Mouse (Mus musculus) CH12.LX (cell line): Measurements from ENCODE around the gene Col15a1.

Experiments
- CTCF ChIP-seq, 2 experiments: IDR thresholded peaks in 1 of 2; conservative IDR thresholded peaks in 1 of 2; 2 replicates each; pipeline ENCODE4 v1.5.1; 2011 to 2012; ENCODE audit warnings: low read depth in 2 of 2, low read length in 2 of 2, improper control_type of control experiment in 1 of 2, inconsistent platforms in 1 of 2, mild to moderate bottlenecking in 1 of 2, moderate library complexity in 1 of 2
- EP300 ChIP-seq: IDR thresholded peaks from 2 replicates; pipeline ENCODE4 v1.6.1; 2011; ENCODE audit warnings: low read length, improper control_type of control experiment
- HCFC1 ChIP-seq: IDR thresholded peaks from 2 replicates; pipeline ENCODE4 v1.6.1; 2012; ENCODE audit warnings: low read depth, mild to moderate bottlenecking, inconsistent platforms, low read length, improper control_type of control experiment
- KAT2A ChIP-seq: IDR thresholded peaks from 2 replicates; pipeline ENCODE4 v1.6.1; 2012; ENCODE audit warnings: low read length, improper control_type of control experiment, inconsistent platforms; ENCODE audit not compliant: insufficient replicate concordance
- MAX ChIP-seq: IDR thresholded peaks from 2 replicates; pipeline ENCODE4 v1.6.1; 2011; ENCODE audit warnings: low read length, improper control_type of control experiment
- POLR2A ChIP-seq: IDR thresholded peaks from 2 replicates; pipeline ENCODE4 v1.6.1; 2011; ENCODE audit warnings: low read depth, mild to moderate bottlenecking, improper control_type of control experiment, low read length
- SIN3A ChIP-seq: IDR thresholded peaks from 2 replicates; pipeline ENCODE4 v1.6.1; 2012; ENCODE audit warnings: low read length, improper control_type of control experiment, inconsistent platforms
- UBTF ChIP-seq: IDR thresholded peaks from 2 replicates; pipeline ENCODE4 v1.6.1; 2012; ENCODE audit warnings: low read depth, mild to moderate bottlenecking, inconsistent platforms, low read length, improper control_type of control experiment, moderate library complexity
- USF1 ChIP-seq: IDR thresholded peaks from 2 replicates; pipeline ENCODE4 v1.6.1; 2014; ENCODE audit warnings: low read depth, mild to moderate bottlenecking, inconsistent platforms, low read length, improper control_type of control experiment

DNA sequence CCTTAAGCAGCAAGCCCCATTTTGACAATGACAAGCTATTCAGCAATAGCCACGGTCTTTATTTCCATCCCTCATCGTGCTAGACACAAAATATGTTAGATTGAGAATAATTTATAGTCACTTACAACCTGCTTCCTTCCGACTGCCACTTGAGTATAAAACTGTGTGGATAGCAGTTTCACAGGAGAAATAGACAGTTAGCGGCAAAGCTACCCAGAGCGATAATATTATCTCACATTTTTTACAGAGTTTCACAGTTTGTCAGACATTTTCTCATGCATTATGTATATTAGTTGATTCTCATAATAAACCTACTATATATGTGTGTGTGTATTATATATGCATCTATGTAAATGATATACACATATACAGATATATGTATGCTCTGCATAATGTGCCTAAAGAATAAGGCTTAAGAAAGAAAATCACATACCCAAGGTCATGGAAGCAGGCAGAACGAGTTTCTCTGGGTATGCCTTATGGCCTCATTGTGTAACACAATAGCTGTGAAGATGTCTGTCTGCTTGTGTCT is 124.9 kb downstream of the Col15a1 start:
- no peak for TF ChIP-seq UBTF
- TF ChIP-seq CTCF (conservative IDR thresholded peaks at IDR 0.05 in 1 of 2, IDR thresholded peaks at IDR 0.05 in 1 of 2; ENCODE audit: low read depth in 2 of 2, low read length in 2 of 2), result no peak
- no peak for TF ChIP-seq POLR2A
- TF ChIP-seq HCFC1, result no peak
- no peak for TF ChIP-seq EP300
- no peak for TF ChIP-seq SIN3A
- TF ChIP-seq MAX, result no peak
- TF ChIP-seq USF1, result no peak
- TF ChIP-seq KAT2A, result no peak
